Comparison of ENCODE assay signal across 9 mouse cellular contexts in genomic region chr4:140713480-140714365, GRCm38 (mm10). TPM values are rescaled to one million over a fixed set of nuclear protein-coding genes. Genes with fewer than 3 reads are reported as not detected.
DNase-seq lines count a peak whose midpoint lies in the region; ATAC-seq and TF ChIP-seq lines count a peak whose summit lies in the region.
"Had no signal": no experiment of that assay in that cellular context is flagged by ENCODE, and none has a peak within 500 bp of the region (broad histone marks: within the 10 kb centered on the region; RNA-seq: fewer than 3 reads in every experiment).

No protein-coding gene starts in this region.

- H3K4me3 ChIP-seq in ES-E14 (ENCODE audit: insufficient read depth in 1 of 2, low read depth in 1 of 2, low read length in 2 of 2, poor library complexity in 1 of 2, severe bottlenecking in 1 of 2), result no peak overlapping the region
- H3K4me3 ChIP-seq in hindbrain, embryonic 10.5 days, result no peak overlapping the region
- H3K4me3 ChIP-seq in lung, postnatal 0 days (ENCODE audit: low read depth, low read length), result no peak overlapping the region

- WGBS in hindbrain, embryonic 10.5 days, result 53% methylated on average over 29 of the region's 29 CpGs
- WGBS in lung, postnatal 0 days, result 28% methylated on average over 29 of the region's 29 CpGs

- H3K9ac ChIP-seq in ES-E14 (ENCODE audit: insufficient read depth, low read depth, low read length, poor library complexity, severe bottlenecking), result no peak overlapping the region
- H3K9ac ChIP-seq in lung, postnatal 0 days (replicated peaks; ENCODE audit: low read depth), result no peak overlapping the region

- peaks cover 94% of the 10 kb centered on the region for H3K36me3 ChIP-seq in ES-E14 (ENCODE audit: control insufficient read depth, insufficient read depth, low read length, poor library complexity, severe bottlenecking)
- peaks cover 99% of the 10 kb centered on the region for H3K36me3 ChIP-seq in hindbrain, embryonic 10.5 days
- peaks cover 36% of the 10 kb centered on the region for H3K36me3 ChIP-seq in lung, postnatal 0 days (ENCODE audit: insufficient read depth, low read length)

- no peak overlapping the region for H3K4me2 ChIP-seq in lung, postnatal 0 days (replicated peaks; ENCODE audit: low read depth, low read length)

- H3K27ac ChIP-seq in ES-E14 (ENCODE audit: insufficient read depth, low read depth, low read length, poor library complexity, severe bottlenecking), result no peak overlapping the region
- H3K27ac ChIP-seq in hindbrain, embryonic 10.5 days, result peak overlapping the region; percentile 69
- H3K27ac ChIP-seq in lung, postnatal 0 days (ENCODE audit: low read length), result peak overlapping the region; percentile 59

- no peak for TF ChIP-seq EP300 in lung, postnatal 0 days (IDR thresholded peaks at IDR 0.05)

- no peaks in the 10 kb centered on the region for H3K9me3 ChIP-seq in ES-E14 (ENCODE audit: control insufficient read depth, insufficient read depth, low read depth, low read length)
- H3K9me3 ChIP-seq in hindbrain, embryonic 10.5 days, result no peaks in the 10 kb centered on the region
- no peaks in the 10 kb centered on the region for H3K9me3 ChIP-seq in lung, postnatal 0 days (ENCODE audit: low read length)

- H3K4me1 ChIP-seq in ES-E14 (ENCODE audit: control insufficient read depth in 2 of 2, insufficient read depth in 2 of 2, low read length in 2 of 2, poor library complexity in 1 of 2), result peaks cover 2 to 16% of the 10 kb centered on the region in 2 experiments; a peak in 3 of 4 replicates
- peaks cover 47% of the 10 kb centered on the region for H3K4me1 ChIP-seq in hindbrain, embryonic 10.5 days (replicated peaks)
- peaks cover 5% of the 10 kb centered on the region; the same call in 1 of the 2 replicates for H3K4me1 ChIP-seq in lung, postnatal 0 days (ENCODE audit: insufficient read depth, low read depth, low read length)

- ATAC-seq in frontal cortex, adult (ENCODE audit: low TSS enrichment), result peak; percentile 97
- peak; percentile 91 for ATAC-seq in lung, postnatal 0 days

- in situ Hi-C loops in ES-E14 (cut with MboI; ENCODE audit: low sequenced_read_pairs in 2 of 2, unreplicated experiment in 2 of 2), result no loop called here

- peak; percentile 80 for DNase-seq in ES-E14 (ENCODE audit: low read depth, low spot score)
- DNase-seq in cerebellum, adult 8-10 months, result peak; percentile 99
- peak; percentile 87 for DNase-seq in hindbrain, embryonic 10.5 days (ENCODE audit: low spot score)
- peak; percentile 98 to 99 for DNase-seq in layer of hippocampus, postnatal 10 days (ENCODE audit: low spot score in 2 of 2)
- DNase-seq in lung, postnatal 0 days (ENCODE audit: low spot score), result peak; percentile 97
- peak; percentile 84 for DNase-seq in ovary, postnatal 14 days (ENCODE audit: low spot score)
- DNase-seq in thymus, postnatal 10 days (ENCODE audit: low spot score in 2 of 2), result peak; percentile 66 to 85

- no peaks in the 10 kb centered on the region for H3K27me3 ChIP-seq in hindbrain, embryonic 10.5 days (ENCODE audit: insufficient read depth, poor library complexity, severe bottlenecking)
- H3K27me3 ChIP-seq in lung, postnatal 0 days (replicated peaks; ENCODE audit: insufficient read depth, low read length), result no peaks in the 10 kb centered on the region

- peak; percentile 98 for TF ChIP-seq CTCF in lung, postnatal 0 days (IDR thresholded peaks at IDR 0.05)

TF ChIP-seq in ES-E14, 5 proteins besides CTCF, POLR2A, EP300 and RAD21:
- TF ChIP-seq ZC3H11A (IDR thresholded peaks at IDR 0.05; ENCODE audit: borderline replicate concordance, low read depth, low read length) (peak; percentile 34; the same call in 1 of the 2 replicates), CHD2 (IDR thresholded peaks at IDR 0.05; ENCODE audit: low read depth, low read length) (no peak)

RNA-seq across cellular contexts. Expression of gene Rcc2, which starts 13.4 kb away (rescaled TPM):
- total RNA-seq in ES-E14 (2012; rRNA removed), result 250 and 322 TPM in 2 replicates
- polyA plus RNA-seq in hindbrain, embryonic 10.5 days (2016; fragmentation: Nextera tagmentation; extraction: Ambion mirVana), result 33.9 and 37.5 TPM in 2 replicates
- 10 to 100 TPM; 64.7 to 68.5 TPM for total RNA-seq in layer of hippocampus, postnatal 10 days (2021)
- polyA plus RNA-seq in lung, postnatal 0 days (2015; fragmentation: Nextera tagmentation; extraction: Ambion mirVana), result 17.0 and 21.1 TPM in 2 replicates

RNA-seq across cellular contexts. Expression of gene Padi6, which starts 28.7 kb away (rescaled TPM):
- 0.09 and 0.21 TPM in 2 replicates for total RNA-seq in ES-E14 (2012; rRNA removed)
- polyA plus RNA-seq in hindbrain, embryonic 10.5 days (2016; fragmentation: Nextera tagmentation; extraction: Ambion mirVana), result 0.06 TPM in 1 of 2 replicates, not detected in the other
- total RNA-seq in layer of hippocampus, postnatal 10 days (2021), result under 1 TPM; 0.21 to 0.69 TPM
- polyA plus RNA-seq in lung, postnatal 0 days (2015; fragmentation: Nextera tagmentation; extraction: Ambion mirVana), result 0.26 TPM in 1 of 2 replicates, not detected in the other
- polyA plus RNA-seq: large intestine, adult 2 months had no signal

RNA-seq across cellular contexts. Expression of gene Arhgef10l, which starts 47.9 kb away (rescaled TPM):
- total RNA-seq in ES-E14 (2012; rRNA removed), result 14.8 and 20.0 TPM in 2 replicates
- 23.7 and 32.3 TPM in 2 replicates for polyA plus RNA-seq in hindbrain, embryonic 10.5 days (2016; fragmentation: Nextera tagmentation; extraction: Ambion mirVana)
- total RNA-seq in layer of hippocampus, postnatal 10 days (2021), result 10 to 100 TPM; 45.5 to 60.7 TPM
- 9.3 and 9.5 TPM in 2 replicates for polyA plus RNA-seq in lung, postnatal 0 days (2015; fragmentation: Nextera tagmentation; extraction: Ambion mirVana)
